Mouse (Mus musculus) heart, embryonic 11.5 days (tissue): ENCODE measurements at regions not wholly inside any gene's neighbourhood (a gene's known extent, or its start where the extent isn't known, plus 50 kb on each side); places are given as distances from the start of the nearest gene placed in this dataset.

Experiments
- ATAC-seq: fragments of 200-750 bp; cut with Nextera tagmentation; replicated peaks from 2 replicates; pipeline ENCODE4 v1.8.0; 2017; ENCODE audit warnings: moderate library complexity; ENCODE audit not compliant: insufficient number of reproducible peaks, low FRiP score, low TSS enrichment
- H3K27ac ChIP-seq: fragments of 300-500 bp; sonication (generic); 2 replicates; pipeline ENCODE4 v1.5.1; 2014; ENCODE audit warnings: mild to moderate bottlenecking, low read depth, low read length
- H3K27me3 ChIP-seq: fragments of 300-500 bp; sonication (generic); 2 replicates; pipeline ENCODE4 v1.6.1; 2014; ENCODE audit warnings: mild to moderate bottlenecking, low read length, mixed read lengths; ENCODE audit not compliant: control insufficient read depth, insufficient read depth
- H3K36me3 ChIP-seq: fragments of 300-500 bp; sonication (generic); 2 replicates; pipeline ENCODE4 v1.6.1; 2014; ENCODE audit warnings: mild to moderate bottlenecking, low read length, moderate library complexity, mixed read lengths; ENCODE audit not compliant: control insufficient read depth, insufficient read depth
- H3K4me1 ChIP-seq: fragments of 300-500 bp; sonication (generic); 2 replicates; pipeline ENCODE4 v1.6.1; 2014; ENCODE audit warnings: low read length; ENCODE audit not compliant: control insufficient read depth, insufficient read depth
- H3K4me2 ChIP-seq: fragments of 300-500 bp; sonication (generic); 2 replicates; pipeline ENCODE4 v1.6.1; 2014; ENCODE audit warnings: mild to moderate bottlenecking, moderate library complexity
- H3K4me3 ChIP-seq: fragments of 300-500 bp; sonication (generic); 2 replicates; pipeline ENCODE4 v1.5.1; 2014; ENCODE audit warnings: low read depth, low read length
- H3K9ac ChIP-seq: fragments of 300-500 bp; sonication (generic); 2 replicates; pipeline ENCODE4 v1.6.1; 2014; ENCODE audit warnings: mild to moderate bottlenecking, low read depth, low read length, moderate library complexity
- H3K9me3 ChIP-seq: fragments of 300-500 bp; sonication (generic); replicated peaks from 2 replicates; pipeline ENCODE4 v1.6.1; 2016; ENCODE audit warnings: low read length; ENCODE audit not compliant: control insufficient read depth
- WGBS: fragments of 180-500 bp; shearing (Covaris S2); extraction: QIAGEN DNeasy Blood & Tissue Kit; methylation state at CpG from one replicate; pipeline ENCODE4 v1.1.7; 2014; ENCODE audit not compliant: insufficient replicate concordance; 5-methylcytosine and 5-hydroxymethylcytosine counted together

- WGBS, result 90% methylated on average over 3 of the region's 3 CpGs
- ATAC-seq, result no peak
- Histone ChIP-seq H3K9ac (no peak overlapping the region), H3K36me3 (no peaks in the 10 kb centered on the region), H3K27me3 (no peaks in the 10 kb centered on the region), H3K27ac (no peak overlapping the region), H3K4me2 (no peak overlapping the region), H3K9me3 (no peaks in the 10 kb centered on the region), H3K4me1 (no peaks in the 10 kb centered on the region), H3K4me3 (no peak overlapping the region)
Measured at GRCm38 (mm10) chr12:16233559-16233958, 377.2 kb downstream of the Lpin1 start.

DNA sequence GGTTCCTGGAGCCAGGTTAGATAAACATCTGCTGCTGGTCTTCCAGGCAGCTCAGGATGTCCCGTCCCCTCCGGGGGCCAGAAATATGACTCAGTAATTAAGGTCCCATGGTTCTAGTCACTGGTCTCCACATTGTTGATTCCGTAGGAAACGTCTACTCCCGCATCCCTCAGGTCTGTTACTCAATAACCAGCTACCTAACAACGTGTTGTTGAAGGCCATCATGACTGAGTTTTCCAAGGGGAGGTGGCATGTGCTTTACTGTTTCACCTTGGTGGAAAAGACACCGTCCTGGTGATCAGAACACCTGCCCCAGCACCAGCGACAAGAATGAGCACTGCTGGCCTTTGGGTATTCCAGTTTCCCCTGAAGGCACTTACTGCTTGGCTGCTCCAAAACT lies 377.9 kb downstream of the Lpin1 start:
- no peaks in the 10 kb centered on the region for H3K4me1 ChIP-seq
- no peak overlapping the region for H3K4me3 ChIP-seq
- no peak overlapping the region for H3K9ac ChIP-seq
- no peak overlapping the region for H3K4me2 ChIP-seq
- ATAC-seq, result no peak
- H3K9me3 ChIP-seq, result no peaks in the 10 kb centered on the region
- H3K36me3 ChIP-seq, result no peaks in the 10 kb centered on the region
- H3K27me3 ChIP-seq, result no peaks in the 10 kb centered on the region
- H3K27ac ChIP-seq, result no peak overlapping the region
- WGBS, result 79% methylated on average over 8 of the region's 8 CpGs

DNA sequence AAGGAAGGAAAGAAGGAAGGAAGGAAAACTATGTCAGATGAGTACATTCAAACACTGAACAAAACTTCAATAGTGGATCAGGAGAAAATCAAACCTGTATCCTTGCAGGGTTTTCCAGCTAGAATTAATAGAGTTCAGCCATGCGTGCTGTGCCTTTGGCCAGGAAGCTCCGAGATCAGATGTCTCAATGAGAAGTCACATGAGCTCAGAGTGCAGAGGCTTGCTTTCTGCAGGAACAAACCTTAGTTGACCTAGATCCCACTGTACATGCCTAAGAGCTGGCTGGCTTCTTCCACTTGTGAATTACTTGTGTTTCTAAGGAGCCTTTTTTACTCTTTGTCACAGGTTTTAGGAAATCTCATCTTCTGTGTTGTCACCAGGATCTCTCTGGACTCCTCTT lies 378.7 kb downstream of the Lpin1 start:
- no peaks in the 10 kb centered on the region for H3K36me3 ChIP-seq
- no peak for ATAC-seq
- no peak overlapping the region for H3K4me2 ChIP-seq
- H3K27ac ChIP-seq, result no peak overlapping the region
- no peak overlapping the region for H3K4me3 ChIP-seq
- no peaks in the 10 kb centered on the region for H3K4me1 ChIP-seq
- H3K27me3 ChIP-seq, result no peaks in the 10 kb centered on the region
- H3K9me3 ChIP-seq, result no peaks in the 10 kb centered on the region
- no peak overlapping the region for H3K9ac ChIP-seq
- WGBS, result 56% methylated on average over 2 of the region's 2 CpGs

GRCm38 (mm10) chr12:16231093-16231492 lies 379.7 kb downstream of the Lpin1 start:
- Histone ChIP-seq H3K4me2 (no peak overlapping the region), H3K27me3 (no peaks in the 10 kb centered on the region), H3K27ac (no peak overlapping the region), H3K36me3 (no peaks in the 10 kb centered on the region), H3K4me3 (no peak overlapping the region), H3K4me1 (no peaks in the 10 kb centered on the region), H3K9ac (no peak overlapping the region), H3K9me3 (no peaks in the 10 kb centered on the region)
- 67% methylated on average over 2 of the region's 2 CpGs for WGBS
- ATAC-seq, result no peak

DNA sequence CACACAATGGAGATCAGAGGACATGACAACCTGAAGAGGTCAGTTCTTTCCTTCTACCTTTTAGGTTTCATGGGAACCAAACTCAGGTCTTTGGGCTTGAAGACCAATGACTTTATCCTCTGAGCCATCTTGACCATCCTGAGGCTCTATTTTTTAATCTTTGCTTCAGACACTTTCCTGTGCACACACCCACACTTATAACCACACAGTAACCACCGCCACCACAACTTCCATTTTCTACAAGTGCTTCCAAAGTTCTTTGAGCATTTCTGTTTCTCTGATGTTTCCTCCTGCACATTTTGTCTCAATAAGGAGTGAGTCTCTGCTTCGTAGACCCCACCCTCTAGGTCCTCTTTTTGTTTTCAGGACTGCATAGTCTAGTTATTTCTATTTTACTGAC lies 385.3 kb downstream of the Lpin1 start:
- Histone ChIP-seq H3K27me3 (no peaks in the 10 kb centered on the region), H3K36me3 (no peaks in the 10 kb centered on the region), H3K4me2 (no peak overlapping the region), H3K9ac (no peak overlapping the region), H3K27ac (no peak overlapping the region), H3K9me3 (no peaks in the 10 kb centered on the region), H3K4me1 (peaks cover 4% of the 10 kb centered on the region; the same call in 1 of the 2 replicates), H3K4me3 (no peak overlapping the region)
- WGBS, result 82% methylated on average over 2 of the region's 2 CpGs
- ATAC-seq, result no peak

DNA sequence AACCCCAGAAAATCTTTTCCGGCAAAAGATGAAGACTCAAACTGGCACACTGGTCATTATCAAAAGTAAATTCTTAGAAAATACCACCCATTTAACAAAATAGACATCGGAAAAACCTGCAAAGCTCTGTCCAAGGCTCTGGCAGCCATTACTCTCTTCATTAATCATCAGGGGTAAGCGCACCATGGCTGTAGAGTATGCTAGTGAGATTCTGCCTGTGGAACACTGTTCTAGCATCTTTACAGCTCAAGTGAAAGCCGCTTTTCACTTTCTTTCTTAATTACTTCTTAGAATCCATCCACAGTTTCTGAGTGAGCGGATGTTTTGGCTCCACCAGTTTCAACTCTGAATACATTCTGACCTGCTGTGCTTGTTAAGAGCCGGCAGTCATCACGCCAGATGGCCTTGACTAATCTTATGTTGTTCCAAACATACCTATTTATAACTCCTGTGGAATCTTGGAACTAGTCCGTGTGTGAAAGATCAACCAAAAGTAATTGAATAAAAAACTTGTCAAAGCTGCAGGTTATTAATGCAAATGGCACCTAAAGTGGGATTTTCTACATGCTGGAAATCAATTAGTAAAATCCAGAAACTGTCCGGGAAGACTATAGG lies 387.8 kb downstream of the Lpin1 start:
- WGBS, result 60% methylated on average over 9 of the region's 9 CpGs
- Histone ChIP-seq H3K4me2 (no peak overlapping the region), H3K27me3 (no peaks in the 10 kb centered on the region), H3K9me3 (no peaks in the 10 kb centered on the region), H3K4me3 (no peak overlapping the region), H3K36me3 (no peaks in the 10 kb centered on the region), H3K4me1 (peaks cover 4% of the 10 kb centered on the region; the same call in 1 of the 2 replicates), H3K9ac (no peak overlapping the region), H3K27ac (no peak overlapping the region)
- no peak for ATAC-seq

- no peak overlapping the region for H3K27ac ChIP-seq
- no peak overlapping the region for H3K9ac ChIP-seq
- H3K4me2 ChIP-seq, result no peak overlapping the region
- no peaks in the 10 kb centered on the region for H3K27me3 ChIP-seq
- ATAC-seq, result no peak
- H3K4me3 ChIP-seq, result no peak overlapping the region
- no peaks in the 10 kb centered on the region for H3K36me3 ChIP-seq
- peaks cover 4% of the 10 kb centered on the region; the same call in 1 of the 2 replicates for H3K4me1 ChIP-seq
- no peaks in the 10 kb centered on the region for H3K9me3 ChIP-seq
Measured at GRCm38 (mm10) chr12:16222205-16222604, 388.6 kb downstream of the Lpin1 start.

GRCm38 (mm10) chr12:16221142-16221541 lies 389.6 kb downstream of the Lpin1 start:
- H3K4me3 ChIP-seq, result no peak overlapping the region
- ATAC-seq, result no peak
- no peak overlapping the region for H3K27ac ChIP-seq
- H3K9ac ChIP-seq, result no peak overlapping the region
- H3K4me2 ChIP-seq, result no peak overlapping the region
- H3K36me3 ChIP-seq, result no peaks in the 10 kb centered on the region
- 85% methylated on average over 1 of the region's 1 CpGs for WGBS
- peaks cover 4% of the 10 kb centered on the region; the same call in 1 of the 2 replicates for H3K4me1 ChIP-seq
- no peaks in the 10 kb centered on the region for H3K9me3 ChIP-seq
- no peaks in the 10 kb centered on the region for H3K27me3 ChIP-seq

DNA sequence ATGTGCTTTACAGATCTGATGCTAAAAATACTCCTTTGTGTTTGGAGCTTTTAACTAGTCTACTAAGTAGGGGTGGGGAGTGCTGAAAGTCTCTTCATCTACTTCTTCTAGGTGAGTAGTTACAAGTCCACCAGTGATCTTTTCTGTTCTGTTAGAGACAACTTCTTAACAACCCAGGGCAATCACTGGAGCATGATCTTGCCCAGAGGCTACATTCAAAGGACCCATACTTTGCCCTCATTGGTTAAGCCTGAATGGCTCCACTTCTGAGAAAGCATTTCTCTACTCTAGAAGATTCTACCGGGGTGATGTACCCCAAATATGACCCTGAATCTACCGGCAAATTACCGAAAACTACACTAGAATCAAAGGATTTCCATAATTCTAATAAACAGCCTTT lies 390.2 kb downstream of the Lpin1 start:
- peaks cover 4% of the 10 kb centered on the region; the same call in 1 of the 2 replicates for H3K4me1 ChIP-seq
- H3K4me2 ChIP-seq, result no peak overlapping the region
- H3K27ac ChIP-seq, result no peak overlapping the region
- H3K4me3 ChIP-seq, result no peak overlapping the region
- 88% methylated on average over 3 of the region's 3 CpGs for WGBS
- H3K27me3 ChIP-seq, result no peaks in the 10 kb centered on the region
- no peak overlapping the region for H3K9ac ChIP-seq
- H3K9me3 ChIP-seq, result no peaks in the 10 kb centered on the region
- no peaks in the 10 kb centered on the region for H3K36me3 ChIP-seq
- no peak for ATAC-seq
